Mouse (Mus musculus): ENCODE measurements around the gene Vax1. TPM values are rescaled to one million over a fixed set of nuclear protein-coding genes. Genes with fewer than 3 reads are reported as not detected.

Gene Vax1
- 0.46 and 1.0 TPM in 2 replicates for polyA plus RNA-seq (2016; fragmentation: Nextera tagmentation; extraction: Ambion mirVana)

DNA sequence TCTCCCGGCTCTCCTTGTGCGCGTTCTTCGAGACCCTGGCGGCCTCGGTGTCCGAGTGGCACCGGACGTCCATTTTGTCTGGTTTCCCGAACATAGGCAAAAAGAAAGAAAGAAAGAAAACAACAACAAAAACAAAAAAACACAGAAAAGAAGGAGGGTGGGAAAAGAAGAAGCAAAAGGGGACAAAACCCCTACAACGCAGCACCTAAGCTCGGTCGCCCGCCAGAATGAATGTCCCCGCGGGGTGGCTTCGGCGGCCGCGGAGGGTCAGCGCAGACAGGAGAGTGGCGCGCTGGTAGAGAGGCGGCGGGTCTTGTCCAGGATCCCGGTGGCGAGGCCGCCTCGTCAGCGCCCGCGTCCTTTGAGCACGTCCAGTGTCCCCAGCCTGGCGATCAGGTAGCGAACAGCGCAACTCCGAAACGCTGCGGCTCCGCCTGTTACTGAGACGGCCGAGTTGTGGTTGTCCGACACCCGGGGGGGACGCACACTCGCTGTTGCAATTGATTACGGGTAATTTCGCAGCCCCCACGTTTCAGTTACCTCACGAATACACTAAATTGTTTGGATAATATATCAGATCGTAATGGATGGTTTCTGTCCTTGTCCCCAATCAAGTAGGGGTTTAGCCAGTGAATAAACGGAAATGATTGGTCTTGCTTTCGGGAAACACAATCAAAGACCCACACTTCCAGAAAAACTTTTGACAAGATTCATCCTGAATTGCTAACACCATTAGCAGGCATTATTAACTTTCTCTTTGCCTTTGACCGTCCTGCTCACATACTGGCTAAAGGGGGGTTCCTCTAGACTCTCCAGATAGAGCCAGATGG, at the start of gene Vax1:
TSS of gene Vax1 (minus strand) at position 121 of the 830 bp plus-strand sequence.
- H3K27me3 ChIP-seq, result peaks cover 99% of the 10 kb centered on the region
- H3K4me3 ChIP-seq, result peak within 1 kb of the TSS; percentile 33
- 0% methylated on average over 54 of the region's 54 CpGs for WGBS
- no peak within 1 kb of the TSS; the same call in 1 of the 2 replicates for H3K9ac ChIP-seq (replicated peaks)
- peaks cover 43% of the 10 kb centered on the region for H3K4me1 ChIP-seq
- no peaks in the 10 kb centered on the region for H3K36me3 ChIP-seq
- no peak within 1 kb of the TSS for H3K27ac ChIP-seq (replicated peaks)
- peak within 1 kb of the TSS; percentile 23 for H3K4me2 ChIP-seq (replicated peaks)
- H3K9me3 ChIP-seq, result no peaks in the 10 kb centered on the region
- no peak for ATAC-seq (ENCODE audit: low FRiP score, low read depth)

GRCm38 (mm10) chr19:59218991-59219390, 49.1 kb upstream of the Vax1 start, which contains the start of gene Kcnk18:
Gene Kcnk18 (plus strand): TSS chr19:59219214.
- ATAC-seq (ENCODE audit: low FRiP score, low read depth), result no peak
- Histone ChIP-seq H3K4me2 (replicated peaks) (no peak within 1 kb of the TSS), H3K4me1 (no peaks in the 10 kb centered on the region), H3K27ac (replicated peaks) (no peak within 1 kb of the TSS), H3K9me3 (no peaks in the 10 kb centered on the region), H3K4me3 (no peak within 1 kb of the TSS), H3K9ac (replicated peaks) (no peak within 1 kb of the TSS), H3K27me3 (peaks cover 41% of the 10 kb centered on the region), H3K36me3 (no peaks in the 10 kb centered on the region)
- WGBS, result 88% methylated on average over 8 of the region's 8 CpGs

- WGBS, result 88% methylated on average over 3 of the region's 3 CpGs
- H3K4me1 ChIP-seq, result no peaks in the 10 kb centered on the region
Measured at GRCm38 (mm10) chr19:59216891-59217290, 47.0 kb upstream of the Vax1 start.

DNA sequence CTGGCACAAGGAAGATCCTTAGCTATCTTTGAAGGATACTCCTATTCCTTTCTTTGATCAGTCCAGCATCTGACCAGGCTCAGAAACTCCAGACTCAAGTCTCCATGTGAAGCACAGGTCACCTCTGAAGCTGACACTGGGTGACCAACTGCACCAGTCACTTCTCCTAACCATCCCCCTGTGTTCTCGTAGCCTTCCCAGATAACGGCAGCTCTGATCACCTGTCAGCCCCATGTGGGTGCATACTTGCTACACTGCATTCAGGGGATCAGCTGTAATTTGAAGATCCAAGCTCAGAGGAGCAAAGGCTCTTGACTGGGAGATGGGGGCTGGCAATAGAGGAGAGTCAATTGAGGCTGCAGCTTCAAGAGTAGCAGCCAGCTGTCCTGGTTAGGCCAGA, 39.1 kb upstream of the Vax1 start:
- H3K4me3 ChIP-seq, result no peak overlapping the region
- H3K27ac ChIP-seq (replicated peaks), result no peak overlapping the region
- H3K9ac ChIP-seq (replicated peaks), result no peak overlapping the region
- 61% methylated on average over 2 of the region's 2 CpGs for WGBS
- peaks cover 22% of the 10 kb centered on the region for H3K27me3 ChIP-seq
- no peaks in the 10 kb centered on the region for H3K4me1 ChIP-seq
- H3K36me3 ChIP-seq, result no peaks in the 10 kb centered on the region
- H3K4me2 ChIP-seq (replicated peaks), result no peak overlapping the region
- no peaks in the 10 kb centered on the region for H3K9me3 ChIP-seq
- no peak for ATAC-seq (ENCODE audit: low FRiP score, low read depth)

More at GRCm38 (mm10) chr19:59216891-59217290, 47.0 kb upstream of the Vax1 start:
- no peak overlapping the region for H3K9ac ChIP-seq (replicated peaks)
- no peak overlapping the region for H3K27ac ChIP-seq (replicated peaks)
- H3K4me3 ChIP-seq, result no peak overlapping the region
- no peaks in the 10 kb centered on the region for H3K36me3 ChIP-seq
- no peak for ATAC-seq (ENCODE audit: low FRiP score, low read depth)
- H3K27me3 ChIP-seq, result peaks cover 41% of the 10 kb centered on the region
- H3K4me2 ChIP-seq (replicated peaks), result no peak overlapping the region
- no peaks in the 10 kb centered on the region for H3K9me3 ChIP-seq

DNA sequence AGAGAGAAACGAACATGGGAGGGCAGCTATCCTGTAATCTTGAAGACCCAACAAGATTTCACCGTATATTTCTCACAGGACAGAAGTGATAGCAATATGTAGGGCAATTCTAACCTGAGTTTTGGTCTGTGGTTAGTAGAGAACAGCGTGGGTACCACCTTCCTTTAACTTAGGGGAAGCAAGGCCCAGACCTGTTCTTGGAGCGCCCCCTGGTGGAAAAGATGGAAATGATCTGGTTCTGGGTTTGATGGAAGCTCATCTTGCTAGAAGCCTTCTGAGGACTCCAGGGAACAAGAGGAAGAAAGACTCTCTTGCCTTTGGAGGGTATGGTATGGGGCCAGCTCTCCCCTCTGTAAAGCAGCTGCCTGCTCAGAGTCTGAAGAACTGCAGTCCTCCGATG, 38.6 kb upstream of the Vax1 start:
- no peak overlapping the region for H3K9ac ChIP-seq (replicated peaks)
- peaks cover 22% of the 10 kb centered on the region for H3K27me3 ChIP-seq
- WGBS, result 28% methylated on average over 5 of the region's 5 CpGs
- no peak for ATAC-seq (ENCODE audit: low FRiP score, low read depth)
- H3K27ac ChIP-seq (replicated peaks), result no peak overlapping the region
- H3K9me3 ChIP-seq, result no peaks in the 10 kb centered on the region
- H3K4me1 ChIP-seq, result no peaks in the 10 kb centered on the region
- no peak overlapping the region for H3K4me2 ChIP-seq (replicated peaks)
- no peaks in the 10 kb centered on the region for H3K36me3 ChIP-seq
- H3K4me3 ChIP-seq, result no peak overlapping the region

- Histone ChIP-seq H3K4me2 (replicated peaks) (no peak overlapping the region), H3K4me3 (no peak overlapping the region), H3K4me1 (peaks cover 7% of the 10 kb centered on the region; the same call in 1 of the 2 replicates), H3K36me3 (no peaks in the 10 kb centered on the region), H3K27me3 (peaks cover 56% of the 10 kb centered on the region), H3K9me3 (peaks cover 7% of the 10 kb centered on the region), H3K27ac (replicated peaks) (no peak overlapping the region), H3K9ac (replicated peaks) (no peak overlapping the region)
- WGBS, result 38% methylated on average over 7 of the region's 7 CpGs
- ATAC-seq (ENCODE audit: low FRiP score, low read depth), result no peak
Measured at GRCm38 (mm10) chr19:59198161-59198560, 28.3 kb upstream of the Vax1 start.

- Histone ChIP-seq H3K9ac (replicated peaks) (no peak overlapping the region), H3K27ac (replicated peaks) (no peak overlapping the region), H3K4me1 (peaks cover 7% of the 10 kb centered on the region; the same call in 1 of the 2 replicates), H3K9me3 (peaks cover 7% of the 10 kb centered on the region), H3K36me3 (no peaks in the 10 kb centered on the region), H3K4me2 (replicated peaks) (no peak overlapping the region), H3K27me3 (peaks cover 73% of the 10 kb centered on the region), H3K4me3 (no peak overlapping the region)
- ATAC-seq (ENCODE audit: low FRiP score, low read depth), result peak; percentile 66; the same call in 1 of the 2 replicates
- WGBS, result 3% methylated on average over 15 of the region's 15 CpGs
Measured at GRCm38 (mm10) chr19:59196111-59196666, 26.3 kb upstream of the Vax1 start.

DNA sequence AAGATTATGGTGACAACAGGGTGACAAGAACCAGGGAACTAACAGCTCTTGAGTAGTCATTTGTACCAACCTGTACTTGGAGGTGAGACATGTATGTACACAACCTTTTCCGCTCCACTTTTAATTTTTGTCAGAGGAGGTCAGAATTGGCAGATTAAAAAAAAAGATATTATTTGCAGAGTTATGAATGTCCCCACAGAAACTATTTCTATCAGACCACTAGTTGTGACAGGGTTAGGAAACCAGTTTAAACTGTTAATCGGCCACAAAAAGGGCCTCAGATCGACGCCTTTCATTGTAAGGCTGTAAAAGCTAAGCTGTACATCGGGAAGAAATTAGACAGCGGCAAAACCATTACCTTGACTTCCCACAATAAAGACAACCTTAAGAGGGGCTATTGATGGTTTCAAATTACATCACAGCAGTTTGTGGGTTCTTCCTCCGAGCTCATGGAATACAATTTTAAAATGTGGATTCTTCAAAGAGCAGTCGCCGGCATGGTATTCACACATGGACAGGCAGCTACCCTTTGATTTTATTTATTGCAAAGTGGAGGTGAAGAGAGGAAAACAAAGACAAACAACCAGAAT, 25.4 kb upstream of the Vax1 start:
- Histone ChIP-seq H3K9ac (replicated peaks) (no peak overlapping the region), H3K4me3 (no peak overlapping the region), H3K4me1 (peaks cover 7% of the 10 kb centered on the region; the same call in 1 of the 2 replicates), H3K27ac (replicated peaks) (no peak overlapping the region), H3K9me3 (peaks cover 7% of the 10 kb centered on the region), H3K36me3 (no peaks in the 10 kb centered on the region), H3K27me3 (peaks cover 82% of the 10 kb centered on the region), H3K4me2 (replicated peaks) (no peak overlapping the region)
- 7% methylated on average over 9 of the region's 9 CpGs for WGBS
- no peak for ATAC-seq (ENCODE audit: low FRiP score, low read depth)

- Histone ChIP-seq H3K27me3 (peaks cover 87% of the 10 kb centered on the region), H3K4me1 (peaks cover 7% of the 10 kb centered on the region; the same call in 1 of the 2 replicates), H3K9ac (replicated peaks) (no peak overlapping the region), H3K36me3 (no peaks in the 10 kb centered on the region), H3K27ac (replicated peaks) (no peak overlapping the region), H3K9me3 (no peaks in the 10 kb centered on the region), H3K4me2 (replicated peaks) (peak overlapping the region; percentile 34), H3K4me3 (peak overlapping the region; percentile 20; the same call in 1 of the 2 replicates)
- 1% methylated on average over 50 of the region's 50 CpGs for WGBS
- no peak for ATAC-seq (ENCODE audit: low FRiP score, low read depth)
Measured at GRCm38 (mm10) chr19:59193986-59194820, 24.3 kb upstream of the Vax1 start.

GRCm38 (mm10) chr19:59193456-59193855, 23.6 kb upstream of the Vax1 start:
- H3K4me1 ChIP-seq, result peaks cover 7% of the 10 kb centered on the region; the same call in 1 of the 2 replicates
- no peak for ATAC-seq (ENCODE audit: low FRiP score, low read depth)
- no peak overlapping the region for H3K9ac ChIP-seq (replicated peaks)
- no peaks in the 10 kb centered on the region for H3K36me3 ChIP-seq
- H3K27ac ChIP-seq (replicated peaks), result no peak overlapping the region
- WGBS, result under 1% methylated on average over 10 of the region's 10 CpGs
- no peak overlapping the region; the same call in 1 of the 2 replicates for H3K4me2 ChIP-seq (replicated peaks)
- H3K9me3 ChIP-seq, result no peaks in the 10 kb centered on the region
- H3K4me3 ChIP-seq, result peak overlapping the region; percentile 20; the same call in 1 of the 2 replicates
- H3K27me3 ChIP-seq, result peaks cover 90% of the 10 kb centered on the region

DNA sequence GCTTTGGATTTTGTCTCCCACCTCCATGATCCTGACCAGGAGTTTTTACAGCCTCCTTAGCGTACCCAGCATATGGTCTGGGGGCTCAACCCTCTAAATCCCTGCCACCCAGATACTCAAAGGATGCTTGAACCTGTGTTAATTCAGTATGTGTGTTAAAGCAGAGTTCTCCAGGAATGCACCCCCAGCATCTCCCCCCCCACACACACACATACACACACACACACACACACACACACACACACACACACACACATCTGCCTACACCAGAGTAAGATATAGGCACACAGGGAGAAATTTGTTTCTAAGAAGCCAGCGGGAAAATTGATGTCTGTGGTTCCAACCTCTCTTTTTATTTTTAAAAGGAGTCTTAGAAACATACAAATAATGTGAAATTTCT, 22.6 kb upstream of the Vax1 start:
- Histone ChIP-seq H3K27ac (replicated peaks) (no peak overlapping the region), H3K27me3 (peaks cover 89% of the 10 kb centered on the region), H3K9me3 (no peaks in the 10 kb centered on the region), H3K9ac (replicated peaks) (no peak overlapping the region), H3K36me3 (no peaks in the 10 kb centered on the region), H3K4me3 (no peak overlapping the region), H3K4me1 (peaks cover 7% of the 10 kb centered on the region; the same call in 1 of the 2 replicates), H3K4me2 (replicated peaks) (no peak overlapping the region)
- 6% methylated on average over 2 of the region's 2 CpGs for WGBS
- no peak for ATAC-seq (ENCODE audit: low FRiP score, low read depth)

All from midbrain, embryonic 12.5 days (tissue).